Mouse (Mus musculus): ENCODE results near the gene Hacd2.

Hacd2 gene

DNA sequence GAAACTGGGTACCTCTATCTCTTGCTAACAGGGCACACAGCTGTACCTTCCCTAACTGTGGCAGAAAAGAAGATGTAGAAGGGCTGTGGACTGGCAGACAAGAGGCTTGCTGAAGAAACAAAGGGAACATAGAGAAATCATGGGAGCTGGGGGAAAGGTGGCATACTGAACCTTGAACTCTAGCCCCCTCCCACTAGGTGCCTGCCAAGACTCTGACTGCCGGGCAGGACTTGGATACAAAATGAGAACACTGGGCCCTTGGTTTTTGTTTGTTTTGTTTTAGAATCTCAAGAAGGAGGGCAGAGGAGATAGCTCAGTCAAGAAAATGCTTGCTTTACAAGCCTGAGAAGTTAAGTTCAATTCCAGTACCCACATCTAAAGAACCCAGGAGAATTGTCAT, 14.9 kb upstream of the Hacd2 start:
- DNase-seq: no peak

DNA sequence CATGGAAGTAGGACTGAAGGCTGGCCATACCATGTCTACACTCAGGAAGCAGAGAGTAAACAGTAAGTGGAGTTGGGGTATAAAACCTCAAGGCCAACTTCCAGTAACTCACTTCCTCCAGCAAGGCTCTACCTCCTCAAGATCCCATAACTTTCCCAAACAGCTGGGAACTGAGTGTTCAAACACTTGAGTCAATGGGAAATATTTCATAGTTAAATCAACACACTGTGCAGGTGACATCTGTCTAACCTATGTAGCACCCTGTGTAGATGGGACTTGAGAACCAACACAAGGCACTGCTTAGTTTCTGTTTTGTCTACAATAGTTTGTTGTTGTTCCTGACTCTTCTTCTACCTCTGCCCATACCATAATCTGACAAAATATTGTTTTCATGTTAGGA, 13.8 kb upstream of the Hacd2 start:
- DNase-seq: no peak

DNA sequence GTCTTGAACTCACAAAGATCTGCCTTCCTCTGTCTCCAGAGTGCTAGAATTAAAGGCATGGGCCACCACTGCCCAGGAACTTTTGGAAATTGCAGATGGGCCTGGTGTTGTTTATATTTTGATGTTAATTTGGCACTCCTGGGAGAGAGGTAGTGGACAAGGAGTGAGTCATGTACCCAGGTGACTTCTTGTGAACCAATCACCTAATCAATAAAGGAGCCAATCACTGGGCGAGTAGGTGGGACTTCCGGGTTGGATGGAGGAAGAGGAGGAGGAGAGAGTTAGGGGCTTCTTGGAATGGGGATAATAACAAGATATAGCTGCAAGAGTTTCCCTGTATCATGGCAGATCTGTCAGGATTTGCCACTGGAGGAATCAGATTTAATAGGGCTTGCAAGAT, 8.7 kb upstream of the Hacd2 start:
- DNase-seq: no peak

DNA sequence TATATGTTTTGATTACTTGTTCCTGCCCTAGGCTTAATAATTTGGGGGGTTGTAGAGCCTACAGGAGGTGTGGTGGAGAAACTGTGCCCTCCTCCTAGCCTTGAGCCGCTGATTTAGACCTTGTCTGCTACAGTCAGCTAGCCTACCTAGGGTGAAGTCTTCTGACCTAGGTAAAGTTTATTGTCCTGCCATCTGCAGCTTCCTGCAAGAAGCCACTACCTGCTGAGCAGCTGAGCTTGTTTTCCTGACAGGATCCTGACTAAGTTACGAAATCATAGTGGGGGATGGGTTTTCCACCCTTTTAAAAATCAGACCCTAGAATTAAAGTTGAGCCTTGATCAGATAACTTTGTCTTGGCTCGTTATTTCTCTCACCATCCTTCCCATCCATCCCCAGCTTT, 5.7 kb upstream of the Hacd2 start:
- DNase-seq: no peak

DNA sequence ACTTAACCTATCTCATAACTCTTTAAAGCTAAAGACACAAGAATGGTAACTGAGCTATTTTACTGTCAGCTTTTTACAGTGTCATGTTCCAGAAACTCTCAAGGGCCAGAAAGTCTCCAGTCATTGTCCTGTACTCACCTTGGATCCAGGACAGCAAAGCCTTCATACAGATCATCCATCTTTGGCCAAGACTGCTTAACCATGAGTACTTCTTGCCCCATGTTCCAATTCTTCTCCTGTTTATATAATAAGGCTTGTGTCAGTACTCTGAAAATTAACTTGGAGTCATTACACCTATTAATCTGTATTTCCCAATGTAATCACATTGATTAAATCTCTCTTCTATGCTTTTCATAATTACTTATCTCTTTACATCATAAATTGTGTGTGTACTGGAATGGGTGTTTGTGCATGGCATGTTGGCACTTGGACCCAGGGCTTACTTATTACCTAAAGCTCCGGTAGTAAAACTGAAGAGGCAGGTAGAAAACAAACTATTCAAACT, 3.7 kb upstream of the Hacd2 start:
- no peak for DNase-seq

DNA sequence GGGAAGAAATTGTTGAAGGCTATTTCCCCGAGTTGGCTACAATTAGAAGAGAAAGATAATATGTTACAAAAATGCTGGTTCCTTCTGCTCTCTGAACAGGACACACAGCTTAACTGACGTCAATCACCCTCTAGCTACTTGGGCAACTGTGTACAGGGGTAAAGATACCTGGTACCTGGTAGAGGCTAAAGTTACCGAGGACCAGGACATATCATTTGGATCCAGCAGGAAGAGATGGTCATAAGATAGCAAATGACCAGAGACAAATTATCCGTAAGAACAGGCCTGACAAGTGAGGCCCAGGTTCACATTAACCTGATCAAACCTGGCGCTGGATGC, 356 bp upstream of the Hacd2 start:
- no peak for DNase-seq

DNA sequence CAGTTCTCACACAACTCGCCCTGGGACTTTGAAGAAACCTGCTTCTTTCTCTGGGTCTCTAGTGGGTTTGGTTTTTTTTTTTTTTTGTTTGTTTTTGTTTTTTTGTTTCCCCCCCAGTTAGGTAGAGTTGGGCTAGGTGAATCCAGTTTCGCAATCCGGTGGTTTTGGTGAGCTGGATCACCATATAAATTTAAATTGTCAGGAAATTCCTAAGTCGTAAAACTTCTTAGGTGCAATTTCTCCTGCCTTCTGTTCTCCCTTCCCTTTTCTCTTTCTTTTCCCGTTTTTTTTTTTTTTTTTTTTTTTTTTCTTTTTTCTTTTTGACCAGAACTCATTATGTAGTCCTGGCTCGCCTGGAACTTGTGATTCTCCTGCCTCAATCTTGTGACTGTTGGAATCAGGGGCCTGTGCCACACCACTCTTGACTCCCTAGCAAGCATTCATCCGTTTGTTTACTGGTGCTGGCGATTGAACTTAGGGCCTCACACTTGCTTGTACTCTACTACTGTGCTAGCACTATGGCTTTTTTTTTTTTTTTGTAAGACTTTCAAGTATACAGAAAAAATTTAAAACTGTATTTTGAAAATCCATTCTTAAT, 1.0 kb downstream of the Hacd2 start:
- no peak for DNase-seq

DNA sequence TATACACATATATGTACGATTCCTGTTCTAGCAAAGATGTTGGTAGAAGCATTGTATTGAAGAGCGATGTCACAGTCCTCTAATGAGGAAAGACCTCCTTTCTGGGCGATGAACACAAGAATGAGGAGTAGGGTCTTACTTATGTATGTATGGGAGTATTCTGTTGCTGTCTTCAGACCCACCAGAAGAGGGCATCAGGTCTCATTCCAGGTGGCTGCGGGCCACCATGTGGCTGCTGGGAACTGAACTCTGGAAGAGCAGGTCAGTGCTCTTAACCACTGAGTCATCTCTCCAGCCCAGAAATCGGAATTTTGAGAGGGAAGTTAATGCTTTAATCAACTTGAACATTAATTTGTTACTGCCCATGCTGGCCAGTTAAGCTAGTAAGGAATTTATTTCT, 2.1 kb downstream of the Hacd2 start:
- peak; percentile 31 for DNase-seq

DNA sequence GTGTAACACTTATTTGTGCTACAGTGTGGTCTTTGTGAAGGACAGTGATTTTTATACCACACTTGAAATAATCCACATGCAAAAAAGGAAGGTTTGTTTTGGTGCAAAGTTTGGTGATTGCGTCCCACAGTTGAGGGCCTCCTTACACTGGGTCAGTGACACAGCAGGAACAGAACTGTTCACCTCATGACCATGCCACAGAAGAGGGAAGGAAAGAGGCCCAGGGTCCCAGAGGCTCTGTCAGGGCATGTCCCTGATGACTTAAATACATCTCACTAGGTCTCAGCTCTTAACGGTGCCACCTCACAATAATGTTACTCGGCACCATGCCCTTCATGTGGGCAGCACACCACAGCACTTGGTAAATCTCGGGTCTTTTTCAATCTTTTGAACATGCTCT, 3.1 kb downstream of the Hacd2 start:
- no peak for DNase-seq

DNA sequence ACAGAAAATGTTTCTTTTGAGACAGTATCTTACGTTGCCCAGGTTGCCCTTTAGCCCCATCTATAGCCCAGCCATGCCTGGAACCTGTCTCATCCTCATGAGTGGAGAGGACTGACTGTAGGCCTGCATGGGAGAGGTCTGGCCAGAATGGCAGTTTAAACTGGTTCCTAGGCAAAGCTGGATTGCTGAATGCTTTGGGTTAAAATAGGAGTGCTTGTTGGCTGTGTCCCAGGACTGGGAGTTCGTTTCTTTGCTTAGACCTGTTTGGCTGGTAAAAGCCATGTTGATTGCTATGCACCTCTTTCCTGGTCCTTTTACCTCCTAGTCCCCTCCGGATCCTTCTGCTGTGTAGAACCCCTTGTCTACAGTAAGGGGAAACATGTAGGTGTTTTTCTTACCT, 11.0 kb downstream of the Hacd2 start:
- no peak for DNase-seq

DNA sequence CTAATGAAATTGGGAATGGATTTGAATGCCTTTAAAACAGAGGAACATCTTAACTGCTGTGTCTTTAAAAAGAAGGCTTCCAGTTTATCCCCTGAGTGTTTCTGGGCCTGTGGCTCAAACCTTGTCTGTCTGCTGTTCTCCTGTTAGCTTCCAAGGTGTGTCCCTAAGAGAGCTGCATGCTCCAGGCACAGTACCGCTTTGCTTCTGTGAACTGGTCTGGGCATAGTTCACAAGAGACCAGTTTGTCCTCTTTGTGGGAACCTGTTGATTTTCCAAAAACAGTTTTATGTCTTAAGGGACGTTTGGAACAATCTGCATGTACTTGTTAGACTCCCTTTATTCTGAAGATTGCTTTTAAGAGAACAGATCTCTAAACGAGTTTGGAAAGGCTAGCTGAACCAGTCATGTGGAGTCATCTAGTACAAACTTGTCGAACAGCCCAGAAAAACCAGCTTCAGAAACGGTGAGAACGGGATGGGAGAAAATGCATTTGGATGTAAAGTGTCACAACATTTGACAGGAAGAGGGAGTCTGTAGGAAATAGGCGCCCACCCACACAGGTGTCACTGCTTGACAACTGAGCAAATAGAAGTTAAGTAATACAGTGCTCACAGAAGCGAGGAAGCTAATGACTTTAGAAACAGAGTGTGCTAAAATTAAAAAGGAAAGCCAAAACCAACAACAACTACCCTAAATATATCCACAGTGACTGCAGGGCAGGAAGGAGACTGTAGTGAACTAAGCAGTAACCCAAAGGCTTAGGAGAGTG, 11.8 kb downstream of the Hacd2 start:
- no peak for DNase-seq

DNA sequence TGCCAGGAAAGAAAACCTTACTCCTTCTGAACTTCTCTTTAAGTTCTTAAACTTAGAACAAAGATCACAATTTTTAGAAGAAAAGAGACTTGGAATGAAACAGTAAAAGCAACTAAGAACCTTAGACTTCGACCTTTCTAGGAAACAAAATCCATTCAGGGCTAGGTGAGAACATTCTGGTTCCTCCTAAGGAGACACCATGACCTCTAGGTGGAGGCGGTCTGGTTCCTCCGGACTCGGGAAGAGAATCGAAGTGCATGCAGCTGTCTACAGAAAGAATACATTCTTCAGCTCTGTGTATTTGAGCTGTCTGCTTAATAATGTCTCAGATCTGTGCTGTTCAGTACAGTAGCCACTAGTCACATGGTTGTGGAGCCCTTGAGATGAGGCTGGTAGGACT, 12.7 kb downstream of the Hacd2 start:
- DNase-seq: no peak

DNA sequence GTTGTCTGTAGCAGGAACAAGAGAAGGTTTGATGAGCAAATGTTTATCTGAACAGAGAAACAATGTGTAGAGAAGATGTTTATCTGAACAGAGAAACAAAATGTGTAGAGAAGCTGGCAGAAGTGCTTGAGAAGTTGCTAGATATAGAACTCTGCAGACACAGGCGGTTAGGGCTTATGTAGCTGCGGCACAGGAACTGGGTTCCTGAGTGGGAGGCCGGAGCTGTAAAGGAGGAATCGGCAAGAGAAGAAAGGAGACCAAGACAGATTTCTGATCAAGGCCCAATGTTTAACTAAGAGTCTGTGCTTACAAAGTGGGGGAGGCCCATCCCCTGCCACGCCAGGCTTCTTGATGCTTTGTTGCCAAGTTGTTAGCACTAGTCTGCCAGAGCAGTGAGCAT, 14.5 kb downstream of the Hacd2 start:
- DNase-seq: no peak

DNA sequence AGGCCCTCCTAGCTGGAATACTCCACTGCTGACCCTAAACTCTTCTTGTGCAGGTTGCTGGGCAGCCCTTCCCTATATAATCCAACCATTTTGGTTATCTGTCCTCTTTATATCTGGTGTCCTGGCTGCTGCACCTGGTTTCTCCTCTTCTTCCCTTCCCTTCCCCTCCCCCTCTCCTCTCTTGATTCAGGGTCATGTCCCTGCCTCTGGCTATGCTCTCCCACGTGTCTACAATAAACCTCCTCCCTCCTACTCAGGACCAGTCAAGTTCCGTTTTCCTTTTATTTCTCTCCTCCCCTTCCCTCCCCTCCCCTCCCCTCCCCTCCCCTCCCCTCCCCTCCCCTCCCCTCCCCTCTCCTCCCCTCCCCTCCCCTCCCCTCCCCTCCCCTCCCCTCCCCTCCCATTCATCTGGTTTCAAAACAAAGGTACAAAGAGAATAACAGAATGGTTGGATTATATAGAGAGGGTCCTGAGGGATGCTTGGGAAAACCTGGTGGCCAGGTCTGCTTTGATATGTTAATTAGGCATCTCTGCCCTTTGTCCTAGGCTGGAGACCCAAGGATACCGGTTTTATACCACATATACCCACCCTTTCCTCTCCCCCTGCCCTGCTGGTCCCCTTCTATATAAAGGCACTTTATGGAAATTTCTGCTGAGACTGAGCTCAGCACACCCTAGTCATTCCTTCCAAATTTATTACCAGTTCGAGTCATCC, 16.3 kb downstream of the Hacd2 start:
- peak; percentile 62 for DNase-seq

DNA sequence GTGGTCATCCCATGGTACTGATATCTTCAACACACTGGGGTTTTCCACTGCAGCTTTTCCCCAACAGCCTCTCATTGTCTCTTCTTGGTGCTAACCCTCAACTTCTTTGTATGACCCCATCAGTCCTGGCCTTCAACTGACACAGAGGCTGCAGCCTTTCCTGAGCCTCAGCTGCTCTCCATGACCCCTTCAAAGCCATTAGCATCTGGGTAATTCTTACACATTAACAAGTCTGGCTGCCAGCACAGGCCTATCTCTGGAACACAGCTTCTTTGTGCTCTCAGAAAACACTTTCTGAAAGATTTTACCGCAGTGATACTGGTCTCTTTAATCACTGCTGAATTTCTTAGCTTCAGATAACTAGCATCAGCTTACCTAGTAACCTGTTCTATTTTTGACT, 17.9 kb downstream of the Hacd2 start:
- DNase-seq: no peak

DNA sequence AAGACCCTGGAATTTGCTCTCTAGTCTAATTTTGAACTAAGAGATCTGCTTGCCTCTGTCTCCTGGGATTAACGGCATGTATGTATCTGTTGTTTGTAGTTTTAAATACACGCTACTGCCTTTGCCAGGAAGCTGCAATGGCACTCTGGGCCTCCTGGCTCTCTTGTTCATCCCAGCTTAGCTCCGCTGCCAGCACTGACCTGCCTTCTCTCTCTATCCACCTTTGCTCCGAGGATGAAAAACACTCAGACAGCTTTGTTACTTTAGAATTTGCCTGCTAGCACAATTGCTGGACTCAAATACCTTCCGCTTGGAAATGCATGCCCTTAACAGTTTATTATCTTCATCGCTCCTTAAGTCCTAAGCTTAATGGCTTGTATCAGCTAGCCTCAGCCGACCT, 18.8 kb downstream of the Hacd2 start:
- no peak for DNase-seq

DNA sequence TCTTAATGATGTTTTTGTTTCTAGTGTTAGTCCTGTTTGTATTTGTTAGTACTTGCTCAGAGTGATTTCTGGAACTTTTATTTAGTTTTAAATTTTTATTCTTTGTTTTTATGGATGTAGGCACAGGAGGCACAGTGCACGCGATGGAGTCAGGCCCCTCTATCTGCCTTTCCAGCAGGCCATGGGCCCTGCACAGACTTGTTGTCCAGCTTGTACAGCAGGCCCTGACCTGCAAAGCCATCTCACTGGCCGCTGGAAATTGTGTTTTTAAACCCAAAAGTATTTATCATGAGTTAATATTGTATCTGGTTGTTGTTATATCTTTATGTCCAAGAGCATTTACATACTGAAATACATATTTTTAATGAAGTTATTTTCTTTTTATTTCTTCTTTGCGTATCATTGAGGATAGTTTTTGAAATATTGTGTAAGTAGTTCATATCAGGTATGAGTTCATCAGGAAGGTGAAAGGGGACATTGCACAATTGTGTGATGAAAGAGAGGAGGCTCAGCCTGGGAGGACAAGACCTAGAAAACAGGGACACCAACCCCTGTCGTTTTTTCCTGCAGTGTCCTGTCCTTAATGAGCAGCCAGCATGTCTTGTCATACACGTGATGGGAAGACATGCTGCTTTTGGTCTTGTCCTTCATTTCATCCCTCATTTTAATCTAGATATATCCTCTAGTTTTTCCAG, 24.0 kb downstream of the Hacd2 start:
- no peak for DNase-seq

DNA sequence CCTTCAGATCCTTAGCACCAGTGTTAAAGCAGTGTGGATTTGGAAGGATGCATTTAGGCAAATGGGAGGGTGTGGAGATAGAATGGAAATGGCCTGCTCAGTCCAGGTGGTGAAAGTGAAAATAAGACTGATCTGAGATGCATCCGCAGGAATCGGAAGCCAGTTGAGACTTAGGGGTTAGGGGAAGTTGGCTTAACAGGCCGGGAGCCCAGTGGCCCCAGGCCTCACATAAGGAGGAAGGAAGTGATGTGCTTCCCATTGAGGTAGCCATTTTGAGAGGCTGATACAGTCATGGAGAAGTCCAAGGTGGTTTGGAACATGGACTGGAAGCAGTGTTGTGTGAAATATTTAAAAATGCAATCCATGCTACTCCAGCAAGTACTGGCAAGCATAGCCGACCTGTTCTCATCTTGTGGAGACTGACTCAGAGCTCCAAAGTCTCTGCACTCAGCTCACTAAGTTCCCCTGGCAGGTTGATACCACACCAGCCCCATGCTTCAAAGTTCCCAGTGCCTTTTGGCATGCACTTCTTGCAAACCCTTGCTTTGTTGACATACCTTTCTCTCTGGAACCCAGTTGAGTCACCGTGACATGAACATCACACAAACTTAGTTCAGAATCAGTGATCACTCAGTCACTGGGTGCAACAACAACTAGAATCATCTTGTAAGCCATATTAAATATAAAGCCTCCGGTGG, 25.2 kb downstream of the Hacd2 start:
- DNase-seq: no peak

DNA sequence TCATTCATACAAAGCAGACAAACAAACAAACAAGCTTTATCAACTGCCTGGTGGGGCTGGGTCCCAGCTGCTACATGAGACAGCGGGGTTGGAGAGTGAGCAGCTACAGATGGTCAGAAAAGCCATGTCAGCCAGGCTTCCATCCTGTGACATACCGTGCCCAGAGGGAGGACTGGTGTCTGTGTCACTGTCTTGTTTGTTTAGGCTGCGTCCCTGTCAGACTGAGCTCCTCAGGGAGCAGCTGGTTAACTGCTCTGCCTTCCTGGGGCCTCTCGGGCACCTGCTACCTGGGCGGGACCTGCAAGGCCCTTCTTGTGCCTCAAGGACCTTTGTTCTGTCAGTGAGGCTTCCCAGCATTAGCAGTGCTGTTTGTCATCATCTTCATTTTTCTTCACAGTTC, 28.8 kb downstream of the Hacd2 start:
- DNase-seq: peak; percentile 77

DNA sequence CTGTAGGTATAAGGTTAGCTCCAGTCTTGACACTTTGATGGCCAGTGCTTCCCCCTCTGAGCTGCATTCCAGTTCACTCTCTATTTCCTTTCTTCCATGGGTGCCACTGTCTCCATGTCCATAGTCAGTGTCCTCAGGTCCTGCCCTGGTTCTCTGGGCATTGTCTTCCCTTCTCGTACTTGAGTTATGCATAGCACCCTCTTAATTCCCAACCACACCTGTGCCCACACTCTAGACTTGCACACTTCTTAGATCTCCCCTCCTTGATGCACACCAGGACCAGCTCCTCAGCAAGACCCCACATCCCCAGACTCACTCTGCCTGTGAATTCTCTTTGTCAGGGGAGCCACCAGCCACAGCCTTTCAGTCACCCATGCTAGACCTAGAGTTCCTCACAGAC, 30.0 kb downstream of the Hacd2 start:
- DNase-seq: no peak

DNA sequence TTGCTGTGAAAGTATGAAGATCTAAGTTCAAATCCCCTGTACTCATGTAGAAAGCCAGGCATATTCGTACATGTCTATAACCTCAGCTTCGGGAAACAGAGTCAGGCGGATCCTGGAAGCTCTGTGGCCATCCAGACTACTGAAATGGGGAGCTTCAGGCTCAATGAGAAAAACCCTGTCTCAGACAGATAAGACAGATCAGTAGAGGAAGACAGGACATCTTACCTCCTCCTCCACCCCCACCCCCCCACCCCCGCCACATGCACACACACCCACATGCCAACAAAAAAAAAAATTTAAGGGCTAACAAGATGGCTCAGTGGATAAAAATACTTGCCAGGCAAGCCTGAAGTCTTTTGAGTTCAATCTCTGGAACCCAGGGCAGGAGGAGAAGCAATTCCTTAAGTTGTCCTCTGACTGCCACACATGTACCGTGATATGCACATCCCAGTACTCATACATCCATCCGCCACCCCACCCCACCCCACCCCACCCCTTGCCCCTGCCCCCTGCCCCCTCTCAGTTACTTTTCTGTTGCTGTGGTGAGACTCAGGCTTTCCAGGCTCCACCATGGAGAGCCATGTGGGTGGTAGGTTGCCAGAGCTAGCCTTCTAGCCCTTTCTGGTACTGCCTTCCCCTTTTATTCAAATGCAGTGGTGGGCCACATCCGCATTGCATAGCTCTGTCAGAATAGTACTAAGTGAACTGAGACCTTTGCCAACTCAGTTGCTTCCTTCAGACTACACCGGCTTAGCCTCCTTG, 32.4 kb downstream of the Hacd2 start:
- no peak for DNase-seq

DNA sequence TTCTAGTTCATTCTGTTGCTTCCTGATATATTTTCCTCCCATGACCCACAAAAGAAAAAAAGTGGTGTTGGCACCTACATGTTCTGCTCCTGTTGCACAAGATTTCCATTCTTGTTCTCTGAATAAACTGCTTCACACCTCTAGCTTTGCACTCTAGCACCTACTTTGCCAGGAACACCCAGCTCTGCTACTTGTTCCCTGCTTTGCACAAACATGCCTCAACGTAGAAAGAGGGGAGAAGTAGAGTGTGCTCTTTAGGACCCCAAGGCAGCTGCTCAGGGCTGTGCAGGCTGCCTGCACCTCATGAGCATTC, 32.9 kb downstream of the Hacd2 start:
- DNase-seq: no peak

DNA sequence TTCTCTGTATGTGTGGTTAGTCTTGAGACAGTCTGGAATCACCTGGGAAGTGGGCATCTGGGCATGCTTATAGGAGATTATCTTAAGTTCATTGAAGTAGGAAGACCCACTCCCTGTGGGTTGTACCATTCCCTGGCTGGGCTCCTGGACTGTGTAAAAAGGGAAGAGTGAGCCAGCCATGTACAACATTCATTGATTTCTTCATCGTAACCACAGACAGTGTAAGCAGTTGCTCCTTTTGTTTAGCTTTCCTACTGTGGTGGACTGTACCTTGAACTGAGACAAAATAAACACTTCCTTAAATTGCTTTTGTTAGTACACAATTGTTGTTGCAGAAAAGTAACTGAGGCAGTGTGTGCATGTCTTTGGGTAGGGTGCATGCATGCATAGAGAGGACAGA, 33.6 kb downstream of the Hacd2 start:
- DNase-seq: no peak
